Mouse (Mus musculus) limb, embryonic 14.5 days (tissue): ENCODE data around the gene Large2. TPM values are rescaled to one million over a fixed set of nuclear protein-coding genes. Genes with fewer than 3 reads are reported as not detected.

Experiments used
- ATAC-seq: fragments of 200-750 bp; cut with Nextera tagmentation; 2 replicates; pipeline ENCODE4 v1.8.0; 2017; ENCODE audit warnings: low read depth, moderate number of reproducible peaks, moderate TSS enrichment; ENCODE audit not compliant: low FRiP score
- DNase-seq: peaks from one replicate; pipeline ENCODE4 v3.0.0-alpha.2; 2015; ENCODE audit warnings: low spot score
- H3K27ac ChIP-seq: fragments of 300-500 bp; sonication (generic); replicated peaks from 2 replicates; pipeline ENCODE4 v1.5.1; 2014; ENCODE audit warnings: low read depth, mild to moderate bottlenecking, low read length, moderate library complexity, mixed read lengths
- H3K27me3 ChIP-seq: fragments of 300-500 bp; sonication (generic); 2 replicates; pipeline ENCODE4 v1.6.1; 2014; ENCODE audit warnings: low read length, mixed read lengths; ENCODE audit not compliant: control insufficient read depth, insufficient read depth
- H3K36me3 ChIP-seq: fragments of 300-500 bp; sonication (generic); 2 replicates; pipeline ENCODE4 v1.6.1; 2014; ENCODE audit warnings: mild to moderate bottlenecking, low read length, moderate library complexity, mixed read lengths; ENCODE audit not compliant: control insufficient read depth, insufficient read depth
- H3K4me1 ChIP-seq: fragments of 300-500 bp; sonication (generic); 2 replicates; pipeline ENCODE4 v1.6.1; 2014; ENCODE audit warnings: antibody characterized with exemption, low read length, mixed read lengths; ENCODE audit not compliant: control insufficient read depth, insufficient read depth
- H3K4me2 ChIP-seq: fragments of 300-500 bp; sonication (generic); replicated peaks from 2 replicates; pipeline ENCODE4 v1.6.1; 2014; ENCODE audit warnings: low read depth, mild to moderate bottlenecking, low read length, moderate library complexity; ENCODE audit not compliant: severe bottlenecking
- H3K4me3 ChIP-seq: fragments of 300-500 bp; sonication (generic); replicated peaks from 2 replicates; pipeline ENCODE4 v1.5.1; 2014; ENCODE audit warnings: low read length
- H3K9ac ChIP-seq: fragments of 300-500 bp; sonication (generic); 2 replicates; pipeline ENCODE4 v1.6.1; 2014; ENCODE audit warnings: mild to moderate bottlenecking, low read depth, low read length, moderate library complexity; ENCODE audit not compliant: severe bottlenecking
- H3K9me3 ChIP-seq: fragments of 300-500 bp; sonication (generic); 2 replicates; pipeline ENCODE4 v1.6.1; 2016; ENCODE audit warnings: low read length; ENCODE audit not compliant: control insufficient read depth
- POLR2A ChIP-seq: fragments of 200-500 bp; IDR thresholded peaks from 2 replicates; pipeline ENCODE4 v1.8.0; 2012; ENCODE audit warnings: inconsistent platforms, mild to moderate bottlenecking, moderate library complexity, borderline replicate concordance; ENCODE audit not compliant: insufficient read depth, insufficient read length; ENCODE audit errors: extremely low read depth
- WGBS: fragments of 180-500 bp; shearing (Covaris S2); extraction: QIAGEN DNeasy Blood & Tissue Kit; methylation state at CpG from one replicate; pipeline ENCODE4 v1.1.7; 2014; 5-methylcytosine and 5-hydroxymethylcytosine counted together
- microRNA-seq: library from miRNA; unstranded; fragments of <30 nt; microRNA quantifications from one replicate; pipeline ENCODE4, GENCODE M21; 2016
- polyA plus RNA-seq, 2 experiments: library from polyadenylated mRNA; depleted of rRNA in 1 of 2; stranded (reverse) in 1 of 2; unstranded in 1 of 2; fragments of >200 nt; fragmentation: Nextera tagmentation in 1 of 2; extraction: Ambion mirVana in 1 of 2; gene quantifications; 2 replicates each; pipeline versions ENCODE4 v1.2.1 to v1.2.3; 2012 to 2014

Large2 gene
- polyA plus RNA-seq, 2 experiments, result 16.3 to 32.7 TPM

DNA sequence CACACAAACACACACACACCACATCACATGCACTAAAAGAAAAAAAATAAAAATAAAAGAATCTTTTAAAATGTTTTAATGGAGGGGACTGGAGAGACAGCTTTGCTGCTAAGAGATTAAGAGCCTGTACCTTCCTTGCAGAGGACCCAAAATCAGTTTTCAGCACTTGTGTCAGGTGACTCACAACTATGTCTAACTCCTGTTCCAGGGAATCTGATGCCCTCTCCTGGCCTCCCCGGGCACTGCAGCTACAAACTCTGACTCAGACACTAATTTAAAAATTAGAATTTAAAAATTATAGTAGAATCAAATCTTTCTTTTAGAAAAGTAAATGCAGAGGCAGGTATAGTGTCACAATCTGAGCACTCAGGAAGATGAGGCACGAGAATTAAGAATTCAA, 52.0 kb downstream of the Large2 start:
- no peak for TF ChIP-seq POLR2A
- H3K4me3 ChIP-seq, result no peak overlapping the region
- no peak overlapping the region for H3K27ac ChIP-seq
- H3K27me3 ChIP-seq, result no peaks in the 10 kb centered on the region
- no peak overlapping the region for H3K9ac ChIP-seq
- no peaks in the 10 kb centered on the region for H3K4me1 ChIP-seq
- DNase-seq (no peak), ATAC-seq (no peak)
- 91% methylated on average over 2 of the region's 2 CpGs for WGBS
- H3K4me2 ChIP-seq, result no peak overlapping the region
- H3K9me3 ChIP-seq, result no peaks in the 10 kb centered on the region
- H3K36me3 ChIP-seq, result peaks cover 51% of the 10 kb centered on the region

DNA sequence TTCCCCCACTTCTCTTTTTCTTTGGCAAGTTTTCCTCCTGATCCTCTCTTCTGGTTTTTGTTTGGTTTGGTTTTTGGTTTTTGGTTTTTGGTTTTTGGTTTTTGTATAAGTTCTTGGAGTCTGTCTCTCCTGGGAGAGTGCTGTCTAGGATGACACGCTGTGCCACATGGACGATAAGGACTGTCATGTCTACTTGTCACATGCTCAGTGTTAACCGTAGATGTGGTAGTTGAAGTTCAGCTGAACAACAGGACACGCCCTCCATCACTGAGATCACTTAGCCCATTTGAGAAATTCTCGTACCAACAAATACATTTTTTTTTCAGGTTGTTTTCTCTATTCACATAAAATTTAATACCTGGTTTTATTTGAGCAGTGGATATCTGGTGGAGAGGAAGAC, 57.4 kb downstream of the Large2 start:
- H3K4me3 ChIP-seq, result no peak overlapping the region
- no peak overlapping the region for H3K9ac ChIP-seq
- DNase-seq, result no peak
- ATAC-seq, result no peak
- 76% methylated on average over 5 of the region's 5 CpGs for WGBS
- no peak overlapping the region for H3K27ac ChIP-seq
- no peak for TF ChIP-seq POLR2A
- no peaks in the 10 kb centered on the region for H3K4me1 ChIP-seq
- H3K9me3 ChIP-seq, result no peaks in the 10 kb centered on the region
- H3K36me3 ChIP-seq, result peaks cover 19% of the 10 kb centered on the region
- no peak overlapping the region for H3K4me2 ChIP-seq
- H3K27me3 ChIP-seq, result no peaks in the 10 kb centered on the region

DNA sequence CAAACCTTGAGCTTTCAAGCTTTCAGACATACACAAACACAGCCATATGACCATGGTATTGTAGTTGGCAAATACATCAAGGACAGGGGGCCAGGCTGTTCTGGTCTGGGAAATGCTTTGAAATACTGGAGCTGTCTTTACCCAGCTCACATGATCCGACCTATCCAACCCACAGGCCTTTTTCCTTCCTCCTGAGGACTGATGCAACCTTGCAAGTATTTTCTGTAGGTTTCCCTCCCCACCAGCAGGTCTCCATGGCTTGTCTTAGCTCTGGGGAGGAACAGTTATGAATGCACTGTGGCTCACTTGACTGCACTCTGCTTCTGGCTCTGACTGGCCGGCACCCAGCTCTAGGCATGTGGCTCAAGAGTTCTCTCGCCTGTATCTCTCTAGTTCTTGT, 58.0 kb downstream of the Large2 start:
- DNase-seq, result no peak
- Histone ChIP-seq H3K27me3 (no peaks in the 10 kb centered on the region), H3K4me2 (no peak overlapping the region), H3K9ac (no peak overlapping the region), H3K27ac (no peak overlapping the region), H3K4me3 (no peak overlapping the region), H3K9me3 (no peaks in the 10 kb centered on the region), H3K36me3 (peaks cover 15% of the 10 kb centered on the region), H3K4me1 (no peaks in the 10 kb centered on the region)
- 80% methylated on average over 3 of the region's 3 CpGs for WGBS
- ATAC-seq, result no peak
- TF ChIP-seq POLR2A, result no peak

Small RNA genes within 50 kb of the gene (microRNA-seq; reads per million reads assigned to microRNA genes)
- gene Mir7000, result not detected

Other genes with a start within 250 kb of the Large2 start
- 26.4 and 30.6 TPM in 2 replicates for gene Pex16, start 193 bp downstream of the Large2 start, polyA plus RNA-seq (2012; rRNA removed)
- 22.3 TPM in 2 replicates for gene Pex16, start 193 bp downstream of the Large2 start, polyA plus RNA-seq (2014; fragmentation: Nextera tagmentation; extraction: Ambion mirVana)
- 3.1 and 3.5 TPM in 2 replicates for gene 1700029I15Rik, start 7.7 kb upstream of the Large2 start, polyA plus RNA-seq (2012; rRNA removed)
- gene 1700029I15Rik, start 7.7 kb upstream of the Large2 start, polyA plus RNA-seq (2014; fragmentation: Nextera tagmentation; extraction: Ambion mirVana), result 1.7 and 2.4 TPM in 2 replicates
- gene Mapk8ip1, start 26.4 kb upstream of the Large2 start, polyA plus RNA-seq (2012; rRNA removed), result 42.5 and 54.8 TPM in 2 replicates
- gene Mapk8ip1, start 26.4 kb upstream of the Large2 start, polyA plus RNA-seq (2014; fragmentation: Nextera tagmentation; extraction: Ambion mirVana), result 12.9 and 13.8 TPM in 2 replicates
- 27.2 and 33.5 TPM in 2 replicates for gene Cry2, start 59.2 kb upstream of the Large2 start, polyA plus RNA-seq (2012; rRNA removed)
- 30.2 and 34.8 TPM in 2 replicates for gene Cry2, start 59.2 kb upstream of the Large2 start, polyA plus RNA-seq (2014; fragmentation: Nextera tagmentation; extraction: Ambion mirVana)
- gene Slc35c1, start 85.7 kb upstream of the Large2 start, polyA plus RNA-seq (2012; rRNA removed), result 16.1 and 24.1 TPM in 2 replicates
- gene Slc35c1, start 85.7 kb upstream of the Large2 start, polyA plus RNA-seq (2014; fragmentation: Nextera tagmentation; extraction: Ambion mirVana), result 14.3 and 15.1 TPM in 2 replicates
- gene Chst1, start 224.8 kb upstream of the Large2 start, polyA plus RNA-seq (2012; rRNA removed), result 15.2 and 21.6 TPM in 2 replicates
- 6.9 and 7.1 TPM in 2 replicates for gene Chst1, start 224.8 kb upstream of the Large2 start, polyA plus RNA-seq (2014; fragmentation: Nextera tagmentation; extraction: Ambion mirVana)